Mouse (Mus musculus): ENCODE results near the gene Slk. TPM values are rescaled to one million over a fixed set of nuclear protein-coding genes. Genes with fewer than 3 reads are reported as not detected.
"Not testable (repeated sequence)": the region's sequence is repeated elsewhere in the genome, so short reads cannot be mapped to it uniquely, and the experiment has no call there.

Gene Slk
- total RNA-seq, 2 experiments from 2014 or later: 103 TPM

DNA sequence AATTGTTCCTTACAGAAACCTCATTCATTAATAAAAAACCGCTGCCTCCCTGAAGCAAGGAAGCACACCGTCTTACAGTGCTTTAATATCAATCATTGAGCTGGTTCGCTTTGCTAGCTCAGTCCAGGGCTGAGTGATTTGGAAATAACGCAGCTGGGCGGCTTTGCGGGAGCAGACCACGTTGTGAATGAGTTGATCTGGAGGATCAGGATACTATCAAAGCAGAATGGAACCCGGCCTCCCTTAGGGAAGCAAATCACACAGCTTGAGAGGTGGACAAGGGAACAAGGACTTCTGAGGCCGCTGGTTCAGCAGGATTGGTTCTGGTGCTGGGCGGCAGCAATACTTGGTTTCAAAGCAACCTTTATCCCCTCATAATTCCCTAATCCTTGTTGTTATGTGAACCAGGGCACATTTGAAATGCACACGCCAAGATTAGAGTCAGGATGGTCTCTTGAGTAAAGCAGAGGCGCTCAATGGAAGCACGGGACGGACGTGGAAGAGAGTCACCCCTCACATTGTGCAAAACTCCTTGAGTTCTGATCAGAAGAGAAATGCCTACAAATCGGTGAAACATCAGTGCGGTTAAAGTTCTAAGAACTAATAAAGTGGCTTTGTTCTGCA is 14.3 kb upstream of the Slk start:
- no peak for DNase-seq
- intact Hi-C loops (cut with DNase I): no loop called here

DNA sequence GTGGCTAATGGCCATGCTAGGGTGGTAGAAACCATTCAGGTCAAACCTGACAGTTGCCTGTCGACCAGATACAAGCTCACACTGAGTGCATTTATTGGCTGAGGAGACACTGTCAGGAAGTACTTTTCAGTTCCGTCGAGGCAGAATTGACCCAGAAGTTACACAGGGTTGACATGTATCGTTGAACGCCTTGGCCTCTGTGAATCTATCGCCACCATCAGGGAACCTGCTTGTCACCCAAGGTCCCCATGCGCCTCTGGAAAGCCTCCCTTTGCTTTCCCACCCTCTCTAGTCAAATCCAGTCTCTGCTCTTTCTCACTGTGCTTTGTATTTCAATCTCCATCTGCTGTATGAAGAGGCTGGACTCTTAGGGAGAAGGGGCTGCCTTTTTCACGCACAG is 13.5 kb upstream of the Slk start:
- no peak for DNase-seq
- intact Hi-C loops (cut with DNase I): no loop called here

DNA sequence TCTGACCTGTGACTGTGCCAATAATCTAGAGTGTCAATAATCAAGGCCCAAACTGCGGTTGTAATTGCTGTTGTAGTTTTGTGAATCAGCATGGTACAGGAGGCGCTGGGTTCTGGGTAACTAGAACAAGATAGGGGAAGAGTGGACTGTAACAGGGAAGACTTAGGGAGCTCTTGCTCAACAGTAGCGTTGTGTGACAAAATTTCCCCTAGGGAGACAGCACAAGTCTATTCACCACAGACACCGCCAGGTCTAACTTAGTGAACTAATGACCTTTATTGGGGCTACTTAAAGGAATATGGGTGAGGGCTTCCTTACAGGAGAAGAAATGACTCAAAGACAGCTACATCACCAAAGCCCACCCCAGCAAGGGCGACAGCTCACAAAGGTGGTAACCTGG is 9.4 kb upstream of the Slk start:
- DNase-seq: no peak
- intact Hi-C loops (cut with DNase I): no loop called here

DNA sequence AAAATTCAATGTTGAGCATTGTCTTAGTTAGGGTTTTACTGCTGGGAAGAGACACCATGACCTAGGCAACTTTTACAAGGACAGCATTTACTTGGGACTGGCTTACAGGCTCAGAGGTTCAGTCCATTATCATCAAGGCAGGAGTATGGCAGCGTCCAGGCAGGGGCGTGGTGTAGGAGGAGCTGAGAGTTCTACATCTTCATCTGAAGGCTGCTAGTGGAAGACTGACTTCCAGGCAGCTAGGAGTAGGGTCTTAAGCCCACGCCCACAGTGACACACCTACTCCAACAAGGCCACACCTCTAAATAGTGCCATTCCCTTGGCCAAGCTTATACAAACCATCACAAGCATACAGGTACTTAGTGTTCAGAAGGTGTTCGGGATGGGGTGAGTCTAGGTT is 7.5 kb upstream of the Slk start:
- intact Hi-C loops (cut with DNase I); DNase-seq: not testable (repeated sequence)

DNA sequence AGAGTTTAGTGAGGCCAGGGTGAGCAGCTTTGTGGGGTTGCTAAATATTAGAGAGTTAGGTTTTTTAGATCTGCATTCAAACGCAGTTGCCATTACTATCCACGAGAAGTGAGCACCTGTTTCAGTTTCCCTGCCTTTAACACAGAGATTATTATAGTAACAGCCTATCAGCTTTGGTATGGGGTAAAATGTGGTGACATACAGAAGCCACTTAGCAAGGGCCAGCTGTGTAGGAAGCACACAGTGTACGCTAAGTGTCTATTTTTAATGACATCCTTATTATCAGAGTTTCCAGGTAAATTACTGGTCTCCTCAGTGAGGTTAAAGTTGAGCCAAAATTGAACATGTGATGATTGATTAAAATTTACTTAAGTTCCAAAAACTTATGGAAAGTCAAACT is 5.8 kb upstream of the Slk start:
- DNase-seq: no peak
- intact Hi-C loops (cut with DNase I): no loop called here

DNA sequence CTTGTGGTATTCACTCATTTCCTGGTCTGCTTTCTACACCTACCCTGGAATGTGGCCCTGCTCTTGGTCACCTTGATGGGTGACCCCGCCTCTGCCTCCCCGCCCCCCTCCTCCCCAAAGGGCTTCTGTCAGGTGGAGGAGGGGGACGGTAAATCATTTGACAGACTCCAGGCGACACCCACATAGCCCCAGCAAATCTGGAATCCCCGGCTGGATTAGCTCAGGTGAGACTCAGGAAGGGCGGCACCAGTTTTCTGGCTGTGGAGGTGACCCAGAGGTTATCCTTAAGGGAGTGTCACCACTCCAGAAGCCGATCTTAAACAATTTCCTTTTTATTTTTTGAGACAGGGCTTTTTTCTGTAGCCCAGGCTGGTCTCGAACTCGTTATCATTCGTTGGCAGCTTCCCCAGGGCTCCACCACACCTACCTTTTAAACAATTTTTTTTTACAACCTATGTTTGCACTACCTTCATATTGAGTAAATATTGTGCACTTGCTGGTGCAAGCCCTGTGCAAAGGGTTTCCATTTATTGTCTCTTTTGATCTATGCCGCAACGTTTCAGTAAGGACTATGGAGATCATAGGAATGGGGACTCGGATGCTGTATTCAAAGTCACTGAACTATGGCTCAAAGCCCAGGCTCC is 775 bp upstream of the Slk start:
- no peak for DNase-seq
- intact Hi-C loops (cut with DNase I): loop anchor here (2.0 kb wide), 2 partner anchors 40 to 70 kb away; no protein-coding TSS in a partner anchor

DNA sequence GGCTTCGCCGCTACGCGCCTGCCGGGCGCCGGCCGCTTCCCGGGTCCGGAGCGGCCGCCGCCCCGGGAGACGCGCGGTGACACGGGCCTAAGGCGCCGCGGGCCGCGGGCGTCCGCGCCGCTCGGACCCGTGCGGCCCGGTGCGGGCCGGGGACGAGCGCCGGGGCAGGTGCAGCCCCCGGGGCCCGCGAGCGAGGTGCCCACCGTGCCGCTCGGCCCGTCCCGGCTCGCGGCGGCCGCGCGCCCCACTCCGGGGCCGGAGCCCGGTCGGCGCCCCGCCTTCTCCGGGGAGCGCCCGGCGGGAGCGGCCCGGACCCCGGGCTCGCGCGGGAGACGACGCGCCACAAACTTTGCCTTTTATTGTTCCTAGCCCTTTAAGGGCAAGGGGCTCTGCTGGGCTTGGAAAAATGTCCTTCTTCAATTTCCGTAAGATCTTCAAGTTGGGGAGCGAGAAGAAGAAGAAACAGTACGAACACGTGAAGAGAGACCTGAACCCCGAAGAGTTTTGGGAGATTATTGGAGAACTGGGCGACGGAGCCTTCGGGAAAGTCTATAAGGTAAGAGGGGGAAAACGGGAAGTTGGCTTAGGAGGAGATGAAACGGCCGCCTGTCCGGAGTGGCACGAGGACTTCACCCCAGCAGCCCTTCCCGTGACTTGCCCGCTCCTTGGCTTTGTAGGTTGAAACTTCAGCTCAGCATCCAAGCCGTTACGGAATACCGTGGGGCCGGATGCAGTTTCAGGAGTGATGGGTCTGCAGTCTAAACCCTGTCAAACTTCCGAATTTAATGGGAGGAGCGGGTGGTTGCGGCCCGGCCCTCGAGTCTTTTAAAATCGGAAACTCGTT is 532 bp downstream of the Slk start:
- intact Hi-C loops (cut with DNase I): loop anchor here (2.0 to 5.0 kb wide), 4 partner anchors 37 to 151 kb away; partner anchors contain the start of gene Sfr1
- DNase-seq: peak; percentile 53 to 63

DNA sequence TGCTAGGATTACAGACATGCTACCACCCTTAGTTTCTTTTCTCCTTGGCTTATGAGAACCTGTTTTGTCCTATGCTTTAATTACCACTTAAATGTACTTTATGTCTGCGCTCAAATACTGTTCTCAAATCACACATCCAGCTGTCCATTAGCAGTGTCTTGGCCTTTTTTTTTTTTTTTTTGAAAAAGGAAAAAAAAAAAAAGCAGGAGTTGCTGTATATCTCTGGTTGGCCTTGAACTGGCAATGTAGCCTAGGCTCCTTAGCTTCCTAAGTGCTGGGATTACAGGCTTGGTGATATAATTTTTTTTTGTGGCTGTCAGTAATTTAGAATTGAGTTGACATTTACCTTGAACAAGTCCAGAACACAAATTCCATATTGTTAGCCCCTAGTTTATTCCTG is 6.3 kb downstream of the Slk start:
- no peak for DNase-seq
- intact Hi-C loops (cut with DNase I): no loop called here

DNA sequence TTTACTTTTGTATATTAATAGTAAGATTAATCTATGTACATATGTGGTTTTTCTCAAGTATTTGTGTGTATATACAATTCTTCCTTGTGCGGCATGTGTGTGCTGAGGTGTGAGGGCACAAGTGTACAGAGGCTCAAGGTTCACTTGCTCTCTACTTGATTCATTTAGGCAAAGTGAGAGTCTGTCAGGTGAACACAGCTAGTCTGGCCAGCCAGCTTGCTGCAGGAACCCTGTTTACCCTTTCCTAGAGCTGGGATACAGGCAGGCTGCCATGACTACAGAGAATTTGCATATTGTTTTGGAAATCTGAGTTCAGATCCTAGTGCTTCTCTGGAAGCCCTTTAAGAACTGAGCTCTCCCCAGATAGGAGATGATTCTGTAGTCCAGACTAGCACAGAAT is 7.5 kb downstream of the Slk start:
- intact Hi-C loops (cut with DNase I): no loop called here
- DNase-seq: no peak

DNA sequence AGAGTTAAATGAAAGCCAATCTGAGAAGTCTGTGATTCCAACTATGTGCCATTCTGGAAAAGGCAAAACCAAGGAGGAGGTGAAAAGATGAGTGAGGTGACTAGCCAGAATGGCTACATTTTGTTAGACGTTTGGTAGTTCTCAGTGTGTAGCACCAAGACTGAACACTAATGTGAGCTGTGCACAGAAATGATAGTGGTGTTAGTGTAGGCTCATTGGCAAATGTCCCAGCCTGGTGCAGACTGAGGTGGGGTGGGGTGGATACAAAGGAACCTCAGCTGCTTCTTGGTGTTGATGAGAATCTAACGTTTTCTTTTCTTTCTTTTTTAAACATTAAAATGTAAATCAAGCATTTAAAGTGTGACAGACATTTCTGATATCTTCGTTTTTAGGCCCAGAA is 29.0 kb downstream of the Slk start:
- DNase-seq: no peak
- intact Hi-C loops (cut with DNase I): no loop called here

DNA sequence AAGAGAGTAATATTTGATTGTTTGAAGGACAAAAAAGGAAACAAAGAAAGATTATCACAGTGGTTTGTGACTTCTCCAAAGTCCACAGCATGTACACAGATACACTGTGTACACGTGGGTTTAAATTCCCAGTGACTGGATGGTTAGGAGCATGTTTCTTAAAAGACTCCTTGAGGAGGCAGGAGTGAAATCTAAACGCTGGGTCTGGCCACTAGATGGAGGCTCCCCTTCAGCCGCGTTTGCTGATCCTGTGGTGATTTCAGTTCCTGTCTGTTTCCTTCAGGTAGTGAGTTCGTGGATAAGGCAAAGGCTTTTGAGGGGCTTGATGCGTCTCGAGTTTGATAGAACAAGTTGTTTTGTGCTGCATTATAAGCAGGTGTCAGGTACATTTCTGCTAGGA is 34.0 kb downstream of the Slk start:
- intact Hi-C loops (cut with DNase I): no loop called here
- no peak for DNase-seq

DNA sequence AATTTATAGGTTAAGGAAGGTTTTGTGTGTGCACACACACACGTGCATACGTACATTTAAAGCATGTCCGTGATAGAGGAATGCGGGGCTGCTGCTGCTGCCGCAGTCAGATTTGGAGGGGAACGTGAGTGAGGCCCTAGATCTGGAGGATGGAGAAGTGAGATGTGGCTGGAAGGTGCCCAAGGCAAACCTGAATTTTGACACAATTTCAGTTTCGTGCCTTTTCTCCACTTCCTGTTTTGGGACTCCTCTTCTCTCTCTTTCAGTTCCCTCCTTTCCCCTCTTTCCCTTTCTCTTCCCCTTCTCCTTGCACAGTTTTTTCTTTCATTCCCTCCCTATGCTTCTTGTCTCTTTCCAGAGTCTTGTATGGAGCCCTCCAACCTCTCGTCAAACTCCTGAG is 42.0 kb downstream of the Slk start:
- DNase-seq: no peak
- intact Hi-C loops (cut with DNase I): no loop called here

DNA sequence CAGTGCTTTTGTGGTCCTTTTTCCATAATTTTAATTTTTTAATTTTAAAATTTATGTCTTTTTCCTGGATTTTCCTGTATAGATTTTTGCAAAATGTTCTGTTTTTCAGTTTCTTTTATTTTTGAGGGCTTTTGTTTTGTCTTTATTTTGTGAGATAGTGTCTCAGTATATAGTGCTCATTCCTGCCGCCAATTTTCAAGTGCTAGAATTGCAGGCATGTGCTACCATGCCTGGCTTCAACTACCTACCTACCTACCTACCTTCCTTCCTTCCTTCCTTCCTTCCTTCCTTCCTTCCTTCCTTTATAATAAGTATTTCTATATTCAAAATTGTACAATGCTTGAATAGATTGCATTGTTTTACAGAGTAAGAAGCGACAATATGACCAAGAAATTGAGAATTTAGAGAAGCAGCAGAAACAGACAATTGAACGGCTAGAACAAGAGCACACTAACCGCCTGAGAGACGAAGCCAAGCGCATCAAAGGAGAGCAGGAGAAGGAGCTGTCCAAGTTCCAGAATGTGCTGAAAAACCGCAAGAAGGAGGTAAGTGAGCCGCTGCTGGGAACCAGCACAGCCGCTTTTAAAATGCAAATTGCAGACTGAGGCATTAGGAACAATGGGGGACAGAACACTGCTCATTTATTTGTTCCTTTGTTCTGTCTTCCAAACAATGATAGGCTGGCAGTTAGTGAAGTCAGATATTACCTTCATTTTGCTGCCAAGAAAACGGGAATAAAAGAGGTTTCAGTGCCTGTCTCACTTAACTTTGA is 45.6 kb downstream of the Slk start:
- DNase-seq: no peak
- intact Hi-C loops (cut with DNase I): no loop called here

DNA sequence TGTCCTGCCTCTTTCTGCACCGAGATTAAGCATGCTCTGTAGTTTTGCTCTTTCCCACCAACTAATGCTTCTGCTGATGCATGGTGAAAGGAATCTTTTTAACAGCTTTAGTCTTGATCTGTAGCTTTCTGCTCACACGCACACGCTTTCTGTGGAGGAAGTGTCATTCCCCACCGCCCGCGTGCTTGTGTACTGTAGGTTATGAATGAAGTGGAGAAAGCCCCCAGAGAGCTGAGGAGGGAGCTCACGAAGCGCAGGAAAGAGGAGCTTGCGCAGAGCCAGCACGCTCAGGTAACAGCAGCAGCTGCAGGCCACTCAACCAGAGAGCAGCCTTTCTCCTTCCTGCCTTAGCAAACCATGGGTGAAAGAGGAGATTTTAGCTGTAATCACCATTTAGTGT is 48.0 kb downstream of the Slk start:
- intact Hi-C loops (cut with DNase I): no loop called here
- no peak for DNase-seq

DNA sequence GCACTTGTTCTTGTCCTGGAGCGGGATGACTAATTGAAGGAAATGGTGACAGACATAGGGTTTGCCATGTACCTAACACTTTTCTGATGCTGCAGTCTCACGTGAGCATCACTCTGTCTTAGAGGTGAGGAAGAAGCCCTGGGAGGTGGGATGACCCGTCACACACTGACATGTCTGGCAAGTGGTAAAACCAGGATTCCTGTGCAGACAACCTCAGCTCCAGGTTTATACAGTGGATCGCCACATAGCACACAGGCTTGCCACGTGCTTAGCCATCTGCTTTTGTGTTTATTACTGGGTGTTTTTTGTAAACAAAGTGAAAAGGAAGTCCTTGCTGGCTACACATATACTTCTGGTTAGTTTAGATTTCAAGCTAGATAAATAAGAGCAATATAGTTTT is 49.6 kb downstream of the Slk start:
- no peak for DNase-seq
- intact Hi-C loops (cut with DNase I): no loop called here

DNA sequence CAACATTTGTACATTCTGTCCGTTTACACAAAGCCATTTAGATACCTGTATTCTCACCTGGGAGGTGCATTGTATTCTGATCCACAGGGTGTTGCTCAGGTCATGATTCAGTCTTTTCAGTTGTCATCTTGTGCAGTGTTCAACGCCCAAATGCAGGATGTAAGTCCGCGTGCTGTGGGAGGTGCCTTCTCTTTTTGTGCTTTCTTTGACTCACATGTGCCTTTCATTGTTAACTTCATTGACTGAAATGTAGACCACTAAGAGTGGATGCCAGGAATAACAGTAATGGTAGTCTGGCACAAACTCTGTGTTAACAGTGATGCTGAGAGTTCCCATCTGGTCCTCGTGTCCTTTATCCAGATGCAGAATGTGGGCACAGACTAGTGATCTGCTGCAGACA is 50.9 kb downstream of the Slk start:
- DNase-seq: no peak
- intact Hi-C loops (cut with DNase I): no loop called here

DNA sequence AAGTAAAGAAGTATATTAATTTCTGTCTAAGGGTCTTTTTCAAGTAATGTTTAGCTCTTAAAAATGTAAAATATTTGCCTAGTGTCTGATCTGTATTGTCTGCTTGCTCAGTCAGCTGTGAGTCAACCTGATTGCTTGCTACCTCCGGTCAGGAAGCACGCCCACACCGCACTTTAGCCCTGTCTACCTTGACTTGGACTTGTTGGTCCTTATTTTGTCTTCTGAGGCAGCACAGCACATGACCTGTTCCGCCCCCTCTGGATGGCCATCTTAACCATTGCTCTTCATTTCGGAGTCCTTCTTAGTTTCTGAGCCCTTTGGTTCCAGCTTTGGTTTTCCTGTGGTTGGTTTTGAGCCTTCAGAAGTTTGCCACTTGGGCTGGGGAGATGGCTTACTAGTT is 52.3 kb downstream of the Slk start:
- DNase-seq: no peak
- intact Hi-C loops (cut with DNase I): no loop called here

DNA sequence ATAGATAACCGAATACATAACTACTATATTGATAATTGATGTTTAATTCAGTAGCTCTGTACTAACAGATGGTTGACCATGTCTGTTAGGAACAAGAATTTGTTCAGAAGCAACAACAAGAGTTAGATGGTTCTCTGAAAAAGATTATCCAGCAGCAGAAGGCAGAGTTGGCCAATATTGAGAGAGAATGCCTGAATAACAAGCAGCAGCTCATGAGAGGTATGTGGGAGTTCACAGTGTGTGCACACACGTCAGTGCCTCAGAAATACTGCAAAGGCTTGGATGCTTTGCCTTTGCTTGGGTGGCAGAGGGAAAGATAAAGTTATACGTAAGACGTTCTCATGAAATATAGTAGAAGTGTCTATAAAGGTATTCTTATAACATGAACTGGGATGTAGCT is 55.9 kb downstream of the Slk start:
- intact Hi-C loops (cut with DNase I): no loop called here
- no peak for DNase-seq

DNA sequence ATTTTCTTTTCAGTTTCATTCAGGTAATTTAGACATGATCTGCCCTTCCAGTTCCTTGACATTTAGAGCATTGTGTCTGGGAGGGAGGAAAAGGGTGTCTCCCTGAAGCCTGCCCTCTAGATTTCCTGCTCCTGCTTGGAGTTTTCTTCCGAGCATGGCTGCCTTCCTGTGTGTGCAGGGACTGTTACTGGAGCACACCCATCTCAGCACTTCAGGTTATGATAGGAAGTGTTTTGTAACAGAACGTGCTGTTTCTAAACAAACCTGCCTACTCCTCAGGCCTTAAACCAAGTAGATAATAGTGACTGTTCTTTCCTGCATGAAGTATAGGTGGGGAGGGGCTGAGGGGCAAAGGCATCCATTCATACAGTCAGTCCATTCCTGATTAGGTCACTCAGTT is 64.4 kb downstream of the Slk start:
- intact Hi-C loops (cut with DNase I): loop anchor here (5.0 kb wide), 1 partner anchor 287 kb away; no protein-coding TSS in a partner anchor

DNA sequence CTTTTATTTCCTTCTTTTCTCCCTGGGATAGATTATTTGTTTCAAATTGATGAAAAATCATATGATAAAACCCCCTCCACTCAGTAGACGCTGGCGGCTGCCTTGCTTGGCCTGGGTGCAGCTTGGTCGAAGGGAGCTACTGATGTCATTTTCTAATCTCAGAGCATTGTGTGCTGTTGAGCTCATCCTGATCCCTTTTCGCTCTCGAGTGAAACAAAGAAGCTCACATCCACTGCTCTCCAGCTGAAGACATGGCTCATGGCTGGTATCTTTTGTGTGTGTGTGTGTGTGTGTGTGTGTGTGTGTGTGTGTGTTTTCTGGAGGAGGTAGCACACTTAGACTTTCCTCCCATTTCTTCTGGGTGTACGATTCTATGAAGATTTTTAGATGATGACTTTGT is 66.1 kb downstream of the Slk start:
- intact Hi-C loops (cut with DNase I): no loop called here
- DNase-seq: peak in 1 of 2 experiments; percentile 32

More for the DNA sequence above, 64.4 kb downstream of the Slk start:
- no peak for DNase-seq

Measured in heart, postnatal 14 days (tissue).